Mouse (Mus musculus) hindbrain, postnatal 0 days (tissue): ENCODE results near the gene Cgn. TPM values are rescaled to one million over a fixed set of nuclear protein-coding genes. Genes with fewer than 3 reads are reported as not detected.
A peak's percentile ranks its signal among the peaks of the same experiment; 100 is the strongest.
"Not testable (repeated sequence)": the region's sequence is repeated elsewhere in the genome, so short reads cannot be mapped to it uniquely, and the experiment has no call there.

ENCODE experiments used
- ATAC-seq: fragments of 200-750 bp; cut with Nextera tagmentation; 2 replicates; pipeline ENCODE4 v1.8.0; 2017; ENCODE audit warnings: mild to moderate bottlenecking, moderate TSS enrichment, moderate library complexity
- DNase-seq: peaks from one replicate; pipeline ENCODE4 v3.0.0-alpha.2; 2015; ENCODE audit warnings: low spot score
- H3K27ac ChIP-seq: fragments of 300-500 bp; sonication (generic); 2 replicates; pipeline ENCODE4 v1.5.1; 2014; ENCODE audit warnings: mild to moderate bottlenecking
- H3K27me3 ChIP-seq: fragments of 300-500 bp; sonication (generic); 2 replicates; pipeline ENCODE4 v1.6.1; 2014; ENCODE audit warnings: low read length, mixed read lengths; ENCODE audit not compliant: insufficient read depth
- H3K36me3 ChIP-seq: fragments of 300-500 bp; sonication (generic); 2 replicates; pipeline ENCODE4 v1.6.1; 2014; ENCODE audit warnings: low read length, mixed read lengths; ENCODE audit not compliant: insufficient read depth
- H3K4me1 ChIP-seq: fragments of 300-500 bp; sonication (generic); 2 replicates; pipeline ENCODE4 v1.6.1; 2014; ENCODE audit warnings: antibody characterized with exemption, low read length, mixed read lengths; ENCODE audit not compliant: insufficient read depth
- H3K4me2 ChIP-seq: fragments of 300-500 bp; sonication (generic); 2 replicates; pipeline ENCODE4 v1.6.1; 2014; ENCODE audit warnings: low read depth, mild to moderate bottlenecking, low read length, moderate library complexity, mixed read lengths
- H3K4me3 ChIP-seq: fragments of 300-500 bp; sonication (generic); 2 replicates; pipeline ENCODE4 v1.5.1; 2014; ENCODE audit warnings: low read length
- H3K9ac ChIP-seq: fragments of 300-500 bp; sonication (generic); replicated peaks from 2 replicates; pipeline ENCODE4 v1.6.1; 2014; ENCODE audit warnings: mild to moderate bottlenecking, low read length, moderate library complexity, mixed read lengths
- H3K9me3 ChIP-seq: fragments of 300-500 bp; sonication (generic); 2 replicates; pipeline ENCODE4 v1.6.1; 2016; ENCODE audit warnings: low read length, mixed read lengths
- CTCF ChIP-seq: IDR thresholded peaks from 2 replicates; pipeline ENCODE4 v1.5.1; 2016; ENCODE audit warnings: antibody characterized with exemption, control low read depth, low read depth
- whole genome bisulfite sequencing: fragments of 180-500 bp; shearing (Covaris S2); extraction: QIAGEN DNeasy Blood & Tissue Kit; methylation state at CpG from one replicate; pipeline ENCODE4 v1.1.7; 2014; 5-methylcytosine and 5-hydroxymethylcytosine counted together
- polyA plus RNA-seq: library from polyadenylated mRNA; unstranded; fragments of >200 nt; fragmentation: Nextera tagmentation; extraction: Ambion mirVana; gene quantifications from 2 replicates; pipeline ENCODE4 v1.2.1, GENCODE M21; 2015
- total RNA-seq: library from RNA; depleted of rRNA; stranded (reverse); fragments of >200 nt; gene quantifications from 2 replicates; pipeline ENCODE4 v1.2.3, GENCODE M21; 2014

The Cgn gene
- total and polyA plus RNA-seq, 2 experiments from 2014 or later: 5.8 to 9.8 TPM

DNA sequence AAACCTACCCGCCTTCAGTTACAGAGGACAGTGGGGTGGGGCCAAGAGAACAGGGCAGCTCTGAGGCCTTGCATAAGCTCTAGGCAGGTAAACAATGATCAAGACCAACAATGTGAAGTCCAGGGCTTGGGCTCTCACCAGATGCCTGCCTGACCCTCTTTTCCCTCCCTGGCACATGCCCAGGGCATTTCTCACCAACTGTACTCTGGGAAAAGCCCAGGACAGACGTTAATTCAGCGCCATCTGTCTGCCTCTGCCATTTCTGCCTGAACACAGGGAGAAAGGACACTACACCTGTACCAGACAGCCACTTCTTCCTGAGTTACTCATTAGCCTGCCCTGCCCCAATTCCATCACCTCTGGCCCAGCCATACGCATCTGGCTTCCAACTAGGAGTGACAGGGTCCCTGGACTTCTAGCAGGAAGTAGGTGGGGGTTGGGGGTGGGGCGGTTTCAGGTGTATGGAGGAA is 2.8 kb downstream of the Cgn start:
- ATAC-seq: no peak
- Histone ChIP-seq H3K4me1 (peaks cover 7% of the 10 kb centered on the region; the same call in 1 of the 2 replicates), H3K4me3 (no peak overlapping the region), H3K9ac (no peak overlapping the region), H3K27ac (no peak overlapping the region), H3K27me3 (no peaks in the 10 kb centered on the region), H3K9me3 (no peaks in the 10 kb centered on the region), H3K4me2 (no peak overlapping the region), H3K36me3 (no peaks in the 10 kb centered on the region; the same call in 1 of the 2 replicates)
- peak; percentile 40 for TF ChIP-seq CTCF
- WGBS: 59% methylated on average over 5 of the region's 5 CpGs
- DNase-seq: peak; percentile 48

DNA sequence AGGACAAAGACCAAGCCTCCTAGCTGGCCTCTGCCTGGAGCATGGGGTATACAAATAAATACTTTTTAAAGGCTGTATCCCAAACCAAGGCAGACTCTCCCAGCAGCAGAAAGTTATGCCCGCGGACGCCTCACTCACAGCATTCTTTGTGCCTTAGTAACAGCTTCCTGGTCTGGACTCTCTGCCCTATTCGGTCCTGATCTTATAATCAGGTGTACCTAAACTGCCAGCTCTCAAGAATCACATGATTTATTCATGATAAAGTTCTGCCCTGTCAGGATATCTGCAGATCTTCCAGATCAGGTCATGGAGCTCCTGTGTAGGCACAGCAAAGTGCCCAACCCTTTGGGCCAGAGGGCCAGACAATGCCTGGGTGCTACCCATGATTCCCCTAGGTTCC is 3.4 kb downstream of the Cgn start:
- no peak overlapping the region for H3K4me3 ChIP-seq
- H3K36me3 ChIP-seq: no peaks in the 10 kb centered on the region; the same call in 1 of the 2 replicates
- H3K9me3 ChIP-seq: no peaks in the 10 kb centered on the region
- H3K27ac ChIP-seq: no peak overlapping the region
- H3K4me2 ChIP-seq: no peak overlapping the region
- TF ChIP-seq CTCF: no peak
- no peak overlapping the region for H3K9ac ChIP-seq
- no peak for ATAC-seq
- peaks cover 7% of the 10 kb centered on the region; the same call in 1 of the 2 replicates for H3K4me1 ChIP-seq
- no peak for DNase-seq
- 71% methylated on average over 4 of the region's 4 CpGs for WGBS
- no peaks in the 10 kb centered on the region for H3K27me3 ChIP-seq

DNA sequence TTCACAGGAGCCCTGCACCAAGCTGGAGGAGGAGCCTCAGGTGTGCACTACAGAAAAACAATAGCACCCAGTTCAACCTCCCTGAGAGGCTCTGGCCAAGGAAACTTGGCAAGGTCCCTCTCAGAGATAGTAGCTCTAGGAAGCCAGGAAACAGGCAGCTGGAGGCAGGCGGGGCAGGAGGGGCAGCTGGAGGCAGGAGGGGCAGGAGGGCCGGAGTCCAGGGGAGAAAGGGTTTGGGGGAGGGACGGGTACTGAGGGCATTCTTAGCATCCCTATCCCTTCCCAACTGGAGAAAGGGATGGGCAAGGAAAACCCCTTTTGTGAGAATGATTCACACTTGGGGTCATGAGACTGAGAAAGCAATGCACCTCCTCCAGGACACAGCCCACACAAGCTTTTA is 4.9 kb downstream of the Cgn start:
- peaks cover 7% of the 10 kb centered on the region; the same call in 1 of the 2 replicates for H3K4me1 ChIP-seq
- no peak overlapping the region for H3K4me3 ChIP-seq
- no peak for ATAC-seq
- no peaks in the 10 kb centered on the region for H3K9me3 ChIP-seq
- no peaks in the 10 kb centered on the region for H3K27me3 ChIP-seq
- no peak overlapping the region for H3K4me2 ChIP-seq
- TF ChIP-seq CTCF: no peak
- WGBS: 28% methylated on average over 3 of the region's 3 CpGs
- no peaks in the 10 kb centered on the region; the same call in 1 of the 2 replicates for H3K36me3 ChIP-seq
- DNase-seq: no peak
- no peak overlapping the region for H3K27ac ChIP-seq
- no peak overlapping the region for H3K9ac ChIP-seq

DNA sequence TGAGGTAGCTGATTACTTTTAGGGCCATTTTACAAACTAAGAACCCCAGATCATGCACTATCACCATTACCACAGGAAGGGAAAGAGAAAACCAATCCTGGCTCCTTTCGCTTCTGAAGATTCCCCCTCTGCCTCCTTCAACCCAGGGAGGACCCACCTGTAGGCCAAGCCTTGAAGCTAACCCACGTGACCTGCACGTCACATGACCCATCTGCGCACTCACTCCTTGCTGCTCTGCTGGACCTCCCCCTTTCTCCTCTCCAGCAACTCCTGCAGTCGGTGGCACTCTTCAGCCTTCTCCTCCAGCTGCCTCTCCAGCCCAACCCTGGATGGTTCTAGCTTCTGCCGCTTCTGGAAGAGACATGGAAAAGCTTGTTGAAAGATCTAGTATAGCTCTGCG is 10.4 kb downstream of the Cgn start:
- no peak overlapping the region for H3K27ac ChIP-seq
- no peaks in the 10 kb centered on the region for H3K9me3 ChIP-seq
- DNase-seq (no peak), ATAC-seq (no peak)
- peaks cover 7% of the 10 kb centered on the region; the same call in 1 of the 2 replicates for H3K36me3 ChIP-seq
- H3K4me2 ChIP-seq: no peak overlapping the region
- WGBS: 90% methylated on average over 7 of the region's 7 CpGs
- TF ChIP-seq CTCF: no peak
- H3K4me3 ChIP-seq: no peak overlapping the region
- no peaks in the 10 kb centered on the region for H3K4me1 ChIP-seq
- H3K27me3 ChIP-seq: no peaks in the 10 kb centered on the region
- H3K9ac ChIP-seq: no peak overlapping the region

DNA sequence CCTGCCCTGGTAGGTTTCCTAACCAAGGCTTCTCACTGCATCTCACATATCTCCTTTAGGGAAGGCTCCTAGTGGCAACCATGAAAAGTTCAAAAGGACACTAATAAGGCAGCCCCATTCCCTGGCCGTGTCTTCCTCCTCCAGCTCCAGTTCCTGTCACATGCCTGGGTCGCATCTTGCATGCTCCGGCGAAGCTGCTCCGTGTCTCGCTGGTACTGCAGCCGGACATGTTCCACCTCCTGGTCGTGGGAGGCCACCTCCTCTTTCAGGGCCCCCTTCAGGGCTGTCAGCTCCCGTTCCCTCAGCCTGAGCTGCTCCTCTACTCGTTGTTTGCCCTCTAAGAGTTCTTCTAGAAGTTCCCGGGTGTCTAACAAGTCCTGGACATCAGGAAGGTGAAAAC is 12.3 kb downstream of the Cgn start:
- no peak overlapping the region for H3K4me2 ChIP-seq
- DNase-seq: no peak
- H3K27me3 ChIP-seq: no peaks in the 10 kb centered on the region
- no peak overlapping the region for H3K9ac ChIP-seq
- H3K36me3 ChIP-seq: peaks cover 7% of the 10 kb centered on the region; the same call in 1 of the 2 replicates
- no peak for ATAC-seq
- no peak overlapping the region for H3K4me3 ChIP-seq
- no peaks in the 10 kb centered on the region for H3K9me3 ChIP-seq
- TF ChIP-seq CTCF: no peak
- H3K27ac ChIP-seq: no peak overlapping the region
- H3K4me1 ChIP-seq: no peaks in the 10 kb centered on the region
- 79% methylated on average over 11 of the region's 11 CpGs for WGBS

DNA sequence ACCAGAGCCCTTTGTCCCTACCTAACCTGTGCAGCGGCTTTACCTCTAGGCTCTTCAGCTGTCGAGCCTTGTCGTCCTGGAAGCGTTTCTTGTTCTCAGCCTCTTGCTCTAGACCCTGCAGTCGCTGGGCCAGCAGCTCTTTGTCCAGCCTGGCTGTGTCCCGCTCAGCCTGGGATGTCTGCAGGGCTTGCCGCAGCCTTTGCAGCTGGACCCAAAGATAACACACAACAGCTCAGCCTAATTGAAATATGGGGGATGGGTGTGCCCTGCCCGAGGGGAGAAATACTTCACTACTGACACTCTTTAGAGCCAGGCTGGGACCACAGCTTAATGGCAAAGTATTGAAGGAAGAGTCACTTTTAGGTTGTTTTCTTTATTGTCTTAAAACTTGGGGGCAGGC is 20.8 kb downstream of the Cgn start:
- ATAC-seq, H3K4me2 ChIP-seq, H3K4me3 ChIP-seq, H3K4me1 ChIP-seq, DNase-seq, H3K27me3 ChIP-seq, H3K9me3 ChIP-seq, H3K27ac ChIP-seq, H3K36me3 ChIP-seq, H3K9ac ChIP-seq: not testable (repeated sequence)
- WGBS: 79% methylated on average over 8 of the region's 8 CpGs

DNA sequence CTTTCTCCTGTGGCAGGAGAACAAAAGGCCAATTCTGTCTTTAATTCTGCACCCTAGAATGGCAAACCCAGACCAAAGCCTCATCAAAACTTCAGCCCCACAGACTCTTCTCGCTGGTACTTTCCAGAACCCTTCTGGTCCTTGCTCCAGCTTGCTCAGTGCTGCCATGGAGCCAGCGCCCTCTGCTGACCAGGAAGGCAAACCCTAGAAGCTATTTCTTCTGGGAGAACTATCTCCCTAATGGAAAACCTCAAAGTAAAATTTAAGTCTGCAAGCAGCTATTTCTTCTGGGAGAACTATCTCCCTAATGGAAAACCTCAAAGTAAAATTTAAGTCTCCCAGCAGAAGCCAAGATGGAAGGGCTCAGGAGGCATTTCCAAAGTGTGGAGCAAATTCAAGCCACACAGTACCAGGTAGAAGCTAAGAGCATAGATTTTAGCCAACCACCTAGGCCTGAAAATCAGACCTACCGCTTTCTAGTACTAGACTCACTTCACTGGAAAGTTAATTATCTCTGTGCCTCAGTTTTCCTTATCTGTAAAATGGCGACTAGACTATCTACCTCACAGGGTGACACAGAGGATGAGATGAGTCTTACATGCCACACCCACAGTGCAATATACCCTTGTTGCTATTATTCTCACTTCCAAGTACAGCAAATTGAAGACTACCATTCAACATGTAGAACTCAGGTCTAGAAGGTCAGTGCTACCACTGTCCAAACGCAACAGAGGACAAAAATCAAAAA is 21.6 kb downstream of the Cgn start:
- ATAC-seq, H3K27me3 ChIP-seq, DNase-seq, H3K4me2 ChIP-seq, H3K4me3 ChIP-seq, H3K4me1 ChIP-seq, H3K9me3 ChIP-seq, H3K9ac ChIP-seq, H3K36me3 ChIP-seq, H3K27ac ChIP-seq: not testable (repeated sequence)
- 95% methylated on average over 3 of the region's 5 CpGs for WGBS

DNA sequence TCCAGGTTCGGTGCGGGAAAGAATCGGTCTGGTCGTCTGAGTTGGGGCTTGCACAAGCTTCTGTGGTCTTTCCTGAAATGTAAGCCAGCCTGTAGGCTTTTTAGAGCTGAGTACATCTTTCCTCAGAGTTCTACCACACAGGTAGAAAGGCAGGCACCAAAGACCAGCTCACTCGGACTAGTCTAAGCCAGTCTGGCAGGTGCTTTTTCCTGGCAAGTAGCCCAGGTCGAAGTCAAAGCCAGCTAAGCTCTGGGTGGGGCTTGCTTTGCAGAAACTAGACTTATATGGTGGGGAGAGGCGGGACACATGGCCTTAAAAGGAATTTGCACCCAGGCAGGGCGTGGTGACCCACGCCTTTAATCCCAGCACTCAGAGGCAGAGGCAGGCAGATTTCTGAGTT is 27.9 kb downstream of the Cgn start:
- 63% methylated on average over 3 of the region's 9 CpGs for WGBS
- H3K9me3 ChIP-seq, H3K4me1 ChIP-seq, H3K4me3 ChIP-seq, H3K36me3 ChIP-seq, H3K27ac ChIP-seq, H3K9ac ChIP-seq, H3K4me2 ChIP-seq, DNase-seq, H3K27me3 ChIP-seq: not testable (repeated sequence)
- peak; percentile 77 for ATAC-seq

DNA sequence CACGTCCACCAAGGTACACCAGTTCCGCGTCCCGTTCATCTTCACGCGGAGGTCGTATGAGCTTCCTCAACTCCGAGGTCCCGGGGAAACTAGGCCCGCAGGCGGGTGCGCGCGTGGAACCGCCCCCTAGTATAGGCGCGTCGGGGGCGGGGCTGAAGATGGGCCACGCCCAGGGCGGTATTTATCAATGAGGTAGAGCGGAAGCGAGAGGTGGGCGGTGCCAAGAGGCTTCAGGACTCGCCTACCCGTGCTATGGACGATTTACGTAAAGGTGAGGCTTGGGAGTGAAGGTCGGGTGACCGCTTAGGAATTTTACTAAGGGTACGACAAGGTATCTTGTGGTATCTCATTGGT is 28.3 kb downstream of the Cgn start:
- H3K36me3 ChIP-seq, H3K4me1 ChIP-seq, H3K27me3 ChIP-seq, H3K9ac ChIP-seq, H3K27ac ChIP-seq, DNase-seq, H3K9me3 ChIP-seq: not testable (repeated sequence)
- peak; percentile 94 for ATAC-seq
- H3K4me2 ChIP-seq: 0 out of 2 replicates have a peak overlapping the region, but pooled peaks have one; percentile 25
- 1% methylated on average over 12 of the region's 31 CpGs for WGBS
- H3K4me3 ChIP-seq: peak overlapping the region; percentile 25; the same call in 1 of the 2 replicates
